Mouse (Mus musculus): ENCODE measurements at regions not wholly inside any gene's neighbourhood (a gene's known extent, or its start where the extent isn't known, plus 50 kb on each side); places are given as distances from the start of the nearest gene placed in this dataset.
A peak's percentile ranks its signal among the peaks of the same experiment; 100 is the strongest.
"Not testable (repeated sequence)": the region's sequence is repeated elsewhere in the genome, so short reads cannot be mapped to it uniquely, and the experiment has no call there.

DNA sequence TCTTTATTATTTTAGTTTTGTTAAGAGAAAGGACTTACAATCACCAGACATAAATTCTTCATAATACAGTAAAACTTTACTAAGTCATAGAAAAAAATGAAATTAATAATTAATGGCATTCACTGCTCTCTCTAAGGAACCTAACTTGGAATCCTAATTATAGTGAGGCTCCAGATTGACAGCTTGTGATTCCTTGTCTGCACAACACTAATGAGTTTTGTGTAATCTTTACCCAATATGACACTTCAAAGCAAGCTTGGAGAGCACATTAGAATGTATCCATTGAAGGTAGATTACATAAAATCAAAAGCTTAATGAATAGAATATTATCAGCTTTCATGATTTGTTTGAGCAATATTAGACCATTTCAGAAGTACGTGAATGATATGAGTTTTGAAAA is 1914.7 kb downstream of the Efna5 start:
- no peak for DNase-seq

DNA sequence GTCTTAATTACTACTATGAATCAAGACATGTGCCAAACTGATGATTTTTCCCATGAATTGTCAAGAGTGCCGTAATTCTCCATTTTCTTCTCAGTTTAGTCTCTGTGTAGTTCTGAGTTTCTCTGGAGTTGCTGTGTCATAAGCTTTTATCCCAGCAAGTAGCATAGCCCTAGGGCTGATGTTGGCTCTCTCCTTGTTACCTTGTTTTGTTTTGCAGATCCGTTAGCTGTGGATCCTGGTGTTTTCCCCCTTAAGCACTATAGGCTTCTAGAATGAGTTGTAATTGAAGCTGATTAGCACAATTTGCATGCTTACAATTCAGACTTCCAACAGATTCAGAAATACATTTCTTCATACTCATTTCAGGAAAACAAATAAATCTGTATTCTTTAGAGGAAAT is 1915.5 kb downstream of the Efna5 start:
- no peak for DNase-seq

GRCm38 (mm10) chr17:60951464-60951863 is 1929.7 kb downstream of the Efna5 start:
- no peak for DNase-seq

DNA sequence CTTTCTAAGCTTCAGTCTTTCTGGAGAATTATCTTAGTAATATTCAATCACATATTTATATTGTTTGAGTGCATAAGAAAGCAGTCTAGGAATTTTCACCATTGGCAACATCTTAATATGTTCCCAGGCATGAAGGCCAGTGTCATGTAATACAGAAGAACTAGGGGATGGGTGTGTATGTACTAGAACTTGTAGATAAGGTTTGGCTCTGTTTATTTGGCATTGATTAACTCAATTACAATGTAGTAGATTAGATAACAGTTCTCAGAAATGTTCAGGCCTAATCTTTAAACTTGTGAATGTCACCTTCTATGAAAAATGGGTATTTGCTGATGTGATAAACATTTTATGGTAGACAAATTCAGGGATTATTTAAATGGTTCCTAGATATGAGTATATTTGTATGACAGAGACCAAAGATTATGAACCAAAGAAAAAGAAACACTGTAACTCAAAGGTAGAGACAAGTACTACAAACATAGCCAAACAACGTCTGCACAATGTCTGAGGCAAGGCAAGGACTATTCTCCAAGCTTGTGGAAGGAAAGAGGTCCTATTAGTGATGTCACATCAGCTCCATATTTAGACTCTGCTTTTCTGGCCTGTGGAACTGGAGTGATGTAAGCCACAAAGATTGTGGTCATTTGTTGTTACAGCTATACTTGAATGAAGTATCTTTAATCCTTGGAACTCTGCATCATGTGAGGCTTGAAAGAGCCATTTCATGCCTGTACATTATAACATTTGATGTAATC is 1924.8 kb upstream of the Nudt12 start:
- no peak for DNase-seq

DNA sequence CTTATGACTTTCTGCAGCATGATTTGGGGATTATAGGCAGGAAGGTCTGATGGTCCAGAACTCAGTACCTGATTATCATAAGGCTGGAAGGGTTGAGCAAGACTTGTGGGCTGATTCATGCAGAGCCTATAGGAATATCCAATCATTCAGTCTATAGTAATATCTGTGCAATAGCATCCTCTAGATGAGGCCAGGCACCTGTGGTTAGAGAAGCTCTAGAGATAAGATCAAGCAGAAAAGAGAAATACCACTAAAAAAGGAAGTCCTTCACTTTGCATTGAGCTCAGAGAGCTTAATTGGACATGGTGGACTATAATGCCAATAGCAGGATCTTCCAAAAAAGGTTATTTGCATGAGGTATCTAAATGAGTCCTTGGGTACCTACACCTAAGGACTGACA is 1921.1 kb upstream of the Nudt12 start:
- no peak for DNase-seq

- DNase-seq = no peak
Observed at GRCm38 (mm10) chr17:60925822-60926383, 1912.7 kb upstream of the Nudt12 start.

GRCm38 (mm10) chr17:60882721-60883120 is 1869.5 kb upstream of the Nudt12 start:
- DNase-seq = not testable (repeated sequence)

DNA sequence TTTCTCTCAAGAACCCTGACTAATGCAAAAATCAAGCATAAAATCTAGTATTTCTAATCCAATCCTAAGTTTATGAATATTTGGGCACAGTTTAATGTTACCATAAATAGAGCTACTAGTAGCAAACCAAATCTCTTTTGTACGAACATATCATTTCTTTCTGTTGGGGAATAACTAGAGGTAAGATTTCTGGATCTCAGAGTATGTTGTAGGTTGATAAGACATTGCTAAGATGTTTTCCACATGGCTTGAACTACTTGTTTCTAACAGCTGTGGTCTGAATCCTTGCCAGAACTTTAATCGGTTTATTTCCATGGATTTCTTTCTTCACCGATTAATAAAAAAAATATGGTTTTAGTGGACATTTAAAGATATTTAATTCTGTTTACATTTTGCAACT is 1844.3 kb upstream of the Nudt12 start:
- DNase-seq = no peak

DNA sequence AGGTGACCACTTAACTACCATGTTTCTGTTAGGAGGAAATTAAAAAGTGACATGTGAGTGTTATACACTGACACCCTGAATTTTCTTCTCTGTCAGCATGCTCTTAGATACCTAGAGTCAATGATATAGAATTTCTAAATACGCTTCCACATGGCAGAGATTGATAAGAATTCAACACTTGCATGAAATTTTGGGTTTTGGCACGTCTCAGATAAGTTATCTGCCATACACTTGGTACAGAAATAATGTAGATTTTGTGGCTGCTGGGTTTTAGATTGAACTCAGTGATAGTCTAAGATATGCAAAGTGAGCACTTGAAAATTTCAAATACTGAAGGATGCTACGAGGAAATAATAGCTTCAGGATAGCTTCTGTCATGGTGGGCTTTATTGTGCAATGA is 1841.5 kb upstream of the Nudt12 start:
- no peak for DNase-seq

DNA sequence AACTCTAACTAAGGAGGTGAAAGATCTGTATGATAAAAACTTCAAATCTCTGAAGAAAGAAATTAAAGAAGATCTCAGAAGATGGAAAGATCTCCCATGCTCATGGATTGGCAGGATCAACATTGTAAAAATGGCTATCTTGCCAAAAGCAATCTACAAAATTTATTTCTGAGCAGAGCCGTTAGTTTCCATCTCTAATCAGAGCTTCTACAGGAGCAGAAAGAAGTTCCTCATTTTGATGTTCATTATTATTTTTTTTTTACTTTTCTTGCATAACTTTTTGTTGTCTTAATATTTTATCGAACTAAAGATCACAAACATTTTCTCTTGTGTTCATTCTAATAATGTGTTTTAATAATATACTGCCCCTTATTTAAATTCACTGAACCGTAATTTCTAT is 1825.6 kb upstream of the Nudt12 start:
- DNase-seq = not testable (repeated sequence)

DNA sequence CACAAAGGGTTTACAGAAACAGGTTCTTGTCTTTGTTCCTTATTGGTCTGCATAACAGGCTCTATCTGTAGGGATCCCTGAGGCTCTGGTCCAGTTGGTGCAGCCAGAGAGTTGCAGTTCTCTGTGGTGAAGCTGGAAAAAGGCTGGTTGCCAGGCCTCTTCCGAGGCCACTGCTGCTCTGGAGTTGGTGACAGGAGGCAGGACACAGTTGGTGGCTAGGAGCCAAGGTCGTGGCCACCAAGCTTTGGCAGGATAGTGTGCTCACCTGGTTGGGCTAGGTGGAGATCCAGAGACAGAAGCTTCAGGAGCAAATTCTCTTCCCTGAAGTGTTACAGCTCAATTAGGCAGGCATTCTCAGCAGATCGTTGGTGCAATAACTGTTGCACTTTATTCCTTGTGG is 1819.4 kb upstream of the Nudt12 start:
- peak; percentile 6 for DNase-seq

GRCm38 (mm10) chr17:60830498-60830897 is 1817.3 kb upstream of the Nudt12 start:
- no peak for DNase-seq

DNA sequence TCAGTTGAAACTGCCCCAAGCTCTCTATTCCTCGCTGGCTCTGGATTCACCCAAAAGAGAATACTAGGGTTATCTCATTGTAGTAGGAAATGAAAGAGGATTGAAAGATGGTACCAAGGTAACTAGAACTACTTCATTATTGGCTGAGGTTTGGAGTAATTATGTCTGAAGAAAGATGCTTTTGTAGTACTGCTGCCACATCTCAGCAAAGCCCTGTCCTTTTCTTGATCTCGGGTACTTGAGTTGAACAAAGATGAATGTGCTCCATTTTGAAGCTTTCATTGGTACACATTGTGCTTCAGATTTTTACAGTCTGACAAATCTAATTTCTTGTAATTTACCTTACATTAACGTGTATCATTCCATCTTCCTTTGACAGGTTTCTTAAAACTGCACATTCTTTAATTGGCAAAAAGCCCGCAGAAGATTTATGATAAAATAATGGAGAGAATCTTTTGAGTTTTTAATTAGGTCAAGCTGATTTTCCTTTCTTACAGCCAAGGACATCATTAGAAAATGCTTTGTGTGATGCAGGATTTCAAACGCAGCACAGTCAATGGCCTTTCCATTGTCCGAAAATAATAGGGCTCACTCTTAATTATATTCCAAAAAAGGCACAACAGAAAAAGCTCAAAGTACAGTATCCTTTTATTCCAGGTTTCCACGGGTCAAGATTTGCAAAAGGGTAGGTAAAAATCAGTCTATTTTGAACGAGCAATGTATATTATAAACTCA is 1791.7 kb upstream of the Nudt12 start:
- no peak for DNase-seq

GRCm38 (mm10) chr17:60762270-60762669 is 1749.1 kb upstream of the Nudt12 start:
- DNase-seq = no peak

- no peak for DNase-seq
Observed at GRCm38 (mm10) chr17:60761100-60761499, 1747.9 kb upstream of the Nudt12 start.

DNA sequence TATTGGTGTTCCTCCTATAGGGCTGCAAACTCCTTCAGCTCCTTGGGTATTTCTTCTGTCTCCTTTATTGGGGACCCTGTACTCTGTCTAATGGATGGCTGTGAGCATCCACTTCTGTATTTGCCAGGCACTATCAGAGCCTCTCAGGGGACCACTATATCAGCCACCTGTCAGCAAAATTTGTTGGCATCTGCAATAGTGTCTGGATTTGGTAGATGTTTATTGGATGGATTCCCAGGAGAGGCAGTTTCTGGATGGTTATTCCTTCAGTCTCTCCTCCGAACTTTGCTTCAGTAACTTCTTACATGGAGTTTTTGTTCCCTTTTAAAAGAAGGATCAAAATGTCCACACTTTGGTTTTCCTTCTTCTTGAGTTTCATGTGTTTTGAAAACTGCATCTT is 1729.7 kb upstream of the Nudt12 start:
- no peak for DNase-seq

GRCm38 (mm10) chr17:60738211-60738610 is 1725.0 kb upstream of the Nudt12 start:
- no peak for DNase-seq

- DNase-seq = no peak
Observed at GRCm38 (mm10) chr17:60720138-60720537, 1707.0 kb upstream of the Nudt12 start.

DNA sequence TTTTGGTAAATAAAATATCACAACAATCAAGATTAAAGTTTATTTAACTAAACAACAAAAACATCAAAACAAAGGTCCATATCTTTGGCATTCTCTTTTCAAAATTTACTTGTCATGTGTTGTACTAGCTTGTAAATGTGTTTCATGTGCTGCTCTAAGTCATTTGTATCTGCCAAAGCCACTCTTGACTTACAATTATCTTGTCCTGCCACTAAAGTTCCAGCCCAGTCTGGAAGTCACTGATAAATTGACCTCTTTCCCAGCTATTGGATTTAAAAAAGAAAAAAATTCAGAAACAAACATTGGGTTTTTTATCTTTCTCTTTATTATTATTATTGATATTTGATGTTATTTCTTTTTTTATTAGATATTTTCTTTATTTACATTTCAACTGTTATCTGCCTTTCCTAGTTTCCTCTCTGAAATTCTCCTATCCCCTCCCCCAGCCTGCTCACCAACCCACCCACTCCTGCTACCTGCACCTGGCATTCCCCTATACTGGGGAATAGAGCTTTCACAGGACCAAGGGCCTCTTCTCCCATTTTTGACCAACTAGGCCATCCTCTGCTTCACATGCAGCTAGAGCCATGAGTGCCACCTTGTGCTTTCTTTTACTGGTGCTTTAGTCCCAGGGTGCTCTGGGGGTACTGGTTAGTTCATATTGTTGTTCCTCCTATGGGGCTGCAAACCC is 1704.9 kb upstream of the Nudt12 start:
- no peak for DNase-seq

- DNase-seq = no peak
Observed at GRCm38 (mm10) chr17:60717494-60717893, 1704.3 kb upstream of the Nudt12 start.
